Mouse (Mus musculus) urinary bladder, postnatal 36 days (tissue): ENCODE measurements around the gene Gabpa.

Experiments
- DNase-seq, 2 experiments: peaks; one replicate each; pipeline ENCODE4 v3.0.0; 2022; ENCODE audit warnings: low spot score in 2 of 2, mixed read lengths in 1 of 2

Gene Gabpa

DNA sequence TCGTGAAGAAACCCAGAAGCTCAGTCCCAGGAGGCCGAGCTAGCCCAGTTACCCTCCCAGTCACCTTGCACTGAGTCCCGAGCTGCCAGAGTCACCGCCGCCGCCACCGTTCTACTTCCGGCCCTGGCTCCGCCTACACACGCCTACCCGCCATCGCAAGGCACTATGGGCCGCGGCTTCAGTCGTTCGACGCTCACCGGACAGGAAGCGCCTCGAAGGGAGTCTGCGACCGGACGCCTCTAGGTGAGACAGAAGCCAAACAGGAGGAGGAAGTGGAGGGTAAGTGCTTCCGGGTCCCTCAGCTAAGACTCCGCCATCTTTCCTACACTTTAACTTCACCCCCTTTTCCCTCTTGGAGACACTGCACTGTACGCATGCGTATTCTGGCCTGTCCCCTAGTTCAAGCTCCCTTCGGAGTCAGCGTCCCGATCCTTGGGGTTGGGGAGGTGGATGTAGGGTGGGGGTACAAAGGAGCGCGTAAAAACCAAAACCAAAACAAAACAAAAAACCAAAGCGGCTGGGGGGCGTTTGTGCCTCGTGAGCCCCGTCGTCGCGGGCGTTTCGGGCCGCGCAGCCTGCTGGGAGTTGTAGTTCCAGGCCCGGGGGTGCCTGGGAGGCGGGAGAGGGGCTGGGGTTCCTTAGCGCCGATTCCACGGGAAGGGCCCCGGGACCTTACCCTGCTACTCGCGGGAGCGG, at the start of gene Gabpa:
TSS of gene Gabpa (plus strand) at position 181 of the 696 bp plus-strand sequence.
- peak; percentile 74 to 91 for DNase-seq

- no peak for DNase-seq
Observed at GRCm38 (mm10) chr16:84784966-84785365, 49.8 kb upstream of the Gabpa start.

DNA sequence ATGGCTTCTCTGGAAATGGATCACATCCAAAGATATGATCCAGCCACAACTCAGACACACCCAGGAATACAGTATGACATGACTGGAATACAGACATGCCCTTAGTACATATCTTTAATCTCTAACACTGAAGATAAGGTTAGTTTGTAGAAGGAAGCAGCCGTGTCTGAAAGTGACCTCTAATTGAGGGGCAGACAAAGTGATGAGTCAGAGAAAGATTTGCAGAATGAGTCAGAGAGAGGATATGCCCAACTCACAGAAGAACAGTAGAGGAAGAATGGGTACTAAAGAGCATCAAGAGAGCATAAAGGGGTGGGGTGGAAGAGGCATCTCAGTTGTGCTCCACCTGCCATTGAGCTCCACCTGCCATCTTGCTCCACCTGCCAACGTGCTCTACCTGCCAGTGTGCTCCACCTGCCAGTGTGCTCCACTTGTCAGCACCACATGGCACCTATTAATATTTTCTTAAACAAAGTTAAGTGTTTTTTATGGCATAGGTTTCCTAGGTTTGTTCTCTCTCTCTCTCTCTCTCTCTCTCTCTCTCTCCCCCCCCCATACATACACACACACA, 44.0 kb upstream of the Gabpa start:
- DNase-seq: no peak

GRCm38 (mm10) chr16:84793401-84793800, 41.3 kb upstream of the Gabpa start:
- DNase-seq: no peak

GRCm38 (mm10) chr16:84795337-84795736, 39.4 kb upstream of the Gabpa start:
- DNase-seq: no peak

DNA sequence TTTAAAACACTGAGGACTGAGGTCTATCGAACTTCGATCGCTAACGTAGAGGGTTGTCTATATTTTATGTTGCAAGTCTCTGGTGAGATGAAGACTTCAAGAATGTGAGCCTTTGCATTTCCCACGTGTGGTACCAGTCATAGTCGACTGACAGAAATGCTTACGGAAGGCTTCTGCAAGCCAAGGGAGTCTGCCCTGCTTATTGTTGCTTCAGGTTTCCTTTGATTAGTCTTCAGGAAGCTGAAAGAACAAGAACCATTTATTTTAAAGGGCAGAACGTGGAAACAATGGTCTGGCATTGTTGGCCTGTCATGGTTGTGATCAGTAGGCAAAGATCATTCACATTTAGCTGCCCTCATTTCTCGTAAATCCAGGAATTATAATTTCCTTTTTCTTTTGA, 38.0 kb upstream of the Gabpa start:
- DNase-seq: no peak

DNA sequence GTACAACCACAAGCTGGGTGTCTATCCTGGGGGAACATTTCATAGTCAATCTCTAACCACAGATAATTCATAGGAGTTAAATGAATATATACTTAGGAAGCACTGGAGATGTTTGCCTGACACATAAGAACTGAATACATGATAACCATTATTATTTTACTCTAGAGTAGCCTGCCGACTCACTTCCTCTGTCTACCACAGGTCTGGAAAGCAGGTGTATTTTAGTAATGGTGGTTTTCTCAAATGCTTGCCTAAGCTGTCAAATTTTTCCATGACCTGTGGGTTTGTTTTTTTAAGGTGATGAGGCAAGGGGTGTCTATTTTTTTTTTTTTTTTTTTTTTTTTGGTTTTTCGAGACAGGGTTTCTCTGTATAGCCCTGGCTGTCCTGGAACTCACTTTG, 34.7 kb upstream of the Gabpa start:
- no peak for DNase-seq

DNA sequence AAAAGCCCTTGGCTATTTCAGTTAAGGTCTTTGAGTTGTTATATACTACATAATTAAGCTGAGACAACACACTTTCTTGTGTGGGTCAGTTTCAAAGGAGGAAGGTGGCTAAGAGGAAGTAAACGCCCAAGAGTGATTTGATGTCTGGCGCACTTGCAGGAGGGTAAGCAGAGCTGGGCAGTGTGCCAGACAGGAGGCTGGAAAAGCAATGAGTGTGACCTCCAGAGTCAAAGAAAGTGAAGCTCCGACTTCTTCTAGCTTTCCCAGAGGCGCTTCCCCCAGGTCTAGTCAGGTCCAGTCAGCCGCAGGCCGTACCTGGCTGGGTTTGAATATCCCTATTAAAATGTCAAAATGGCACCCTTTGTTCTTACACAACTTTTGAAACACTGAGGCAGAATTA, 32.5 kb upstream of the Gabpa start:
- peak in 1 of 2 experiments; percentile 36 for DNase-seq

GRCm38 (mm10) chr16:84804866-84805265, 29.9 kb upstream of the Gabpa start:
- DNase-seq: no peak

GRCm38 (mm10) chr16:84806175-84806574, 28.6 kb upstream of the Gabpa start:
- DNase-seq: no peak

GRCm38 (mm10) chr16:84807874-84808273, 26.9 kb upstream of the Gabpa start:
- DNase-seq: no peak

GRCm38 (mm10) chr16:84810254-84810653, 24.5 kb upstream of the Gabpa start:
- DNase-seq: no peak

DNA sequence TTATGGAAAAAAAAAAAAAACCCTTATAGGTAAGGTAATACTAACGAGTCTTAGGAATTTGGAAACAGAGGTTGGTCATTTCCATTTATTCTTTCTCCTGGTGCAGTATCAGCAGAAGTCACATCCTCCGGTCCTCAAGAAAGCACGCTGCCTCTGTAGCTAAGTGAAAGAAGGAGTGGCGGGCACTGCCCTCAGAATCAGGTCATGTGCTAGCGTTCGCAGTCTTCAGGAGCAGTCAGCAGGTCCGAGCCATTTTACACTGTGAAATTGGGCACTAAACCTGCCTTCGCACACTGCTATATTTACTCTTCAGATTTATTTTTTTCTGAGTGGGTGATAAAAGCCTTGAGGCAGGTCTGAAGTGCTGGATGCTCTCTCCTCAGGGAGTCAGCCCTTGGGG, 20.9 kb upstream of the Gabpa start:
- DNase-seq: no peak

DNA sequence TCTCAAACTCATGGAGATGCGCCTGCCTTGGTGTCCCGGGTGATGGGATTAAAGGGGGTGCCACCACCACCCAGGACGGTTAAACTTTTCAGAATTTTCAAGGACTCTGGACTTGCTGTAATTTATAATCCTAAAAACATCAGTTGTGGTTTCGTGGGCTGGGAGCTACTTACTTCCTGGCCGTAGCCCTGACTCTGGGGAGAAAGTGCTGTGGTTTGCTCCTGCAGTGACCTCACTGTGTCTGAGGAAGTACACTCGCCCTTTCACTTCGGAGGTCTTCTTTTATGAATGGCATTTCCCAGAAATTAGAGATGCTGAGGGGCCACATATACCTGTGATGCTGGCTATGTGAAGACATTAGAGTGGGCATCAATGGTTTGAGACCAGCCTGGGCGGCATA, 20.2 kb upstream of the Gabpa start:
- DNase-seq: no peak

- DNase-seq: no peak
Observed at GRCm38 (mm10) chr16:84817423-84817822, 17.3 kb upstream of the Gabpa start.

GRCm38 (mm10) chr16:84825009-84825408, 9.7 kb upstream of the Gabpa start:
- peak in 1 of 2 experiments; percentile 47 for DNase-seq

DNA sequence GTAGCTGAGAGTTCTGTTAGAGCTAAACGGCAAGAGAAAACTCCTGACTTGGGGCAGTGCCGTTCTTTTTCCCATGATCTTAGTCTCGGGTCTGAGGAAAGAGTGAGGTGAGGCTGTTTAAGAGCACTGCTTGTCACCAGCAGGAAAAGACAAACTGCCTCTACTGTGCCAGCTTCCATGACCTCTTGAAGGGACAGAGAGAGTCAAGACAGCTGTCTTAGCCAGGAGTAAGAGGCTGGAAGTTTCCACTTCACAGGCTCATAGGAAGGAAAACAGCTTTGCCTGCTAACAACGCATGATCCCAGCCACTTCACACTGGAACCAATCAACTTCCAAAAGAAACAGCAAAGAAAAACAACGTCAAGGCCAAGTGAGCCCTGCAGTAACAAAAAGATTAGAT, 3.0 kb upstream of the Gabpa start:
- no peak for DNase-seq

- no peak for DNase-seq
Observed at GRCm38 (mm10) chr16:84832736-84833135, 2.0 kb upstream of the Gabpa start.

DNA sequence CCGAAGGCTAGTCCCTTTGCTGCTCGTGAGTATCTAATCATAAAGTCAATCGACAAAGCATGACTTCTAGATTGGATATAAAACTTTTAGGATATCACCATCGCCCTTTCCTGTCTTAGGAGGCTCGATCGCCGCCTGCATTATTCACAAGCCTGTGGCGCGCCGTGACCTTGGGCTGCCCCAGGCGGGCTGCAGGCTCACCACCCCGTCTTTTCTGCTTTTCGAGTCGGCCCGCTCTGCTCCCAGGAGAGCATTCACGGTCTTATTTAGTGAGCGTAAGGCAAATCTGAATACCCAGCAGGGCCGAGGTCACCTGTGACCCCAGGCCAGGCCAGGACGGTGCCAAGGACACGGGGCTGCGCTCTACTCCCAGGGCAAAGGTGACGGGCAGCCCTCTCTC, 381 bp upstream of the Gabpa start:
- DNase-seq: no peak

- DNase-seq: peak; percentile 75 to 84
Observed at GRCm38 (mm10) chr16:84835441-84835822, 707 bp downstream of the Gabpa start, which contains the start of gene Atp5j. Atp5j (minus strand) TSS chr16:84835625.

GRCm38 (mm10) chr16:84835823-84836743, 1.4 kb downstream of the Gabpa start:
- DNase-seq: peak; percentile 26 to 41

GRCm38 (mm10) chr16:84838576-84838975, 3.9 kb downstream of the Gabpa start:
- DNase-seq: no peak

DNA sequence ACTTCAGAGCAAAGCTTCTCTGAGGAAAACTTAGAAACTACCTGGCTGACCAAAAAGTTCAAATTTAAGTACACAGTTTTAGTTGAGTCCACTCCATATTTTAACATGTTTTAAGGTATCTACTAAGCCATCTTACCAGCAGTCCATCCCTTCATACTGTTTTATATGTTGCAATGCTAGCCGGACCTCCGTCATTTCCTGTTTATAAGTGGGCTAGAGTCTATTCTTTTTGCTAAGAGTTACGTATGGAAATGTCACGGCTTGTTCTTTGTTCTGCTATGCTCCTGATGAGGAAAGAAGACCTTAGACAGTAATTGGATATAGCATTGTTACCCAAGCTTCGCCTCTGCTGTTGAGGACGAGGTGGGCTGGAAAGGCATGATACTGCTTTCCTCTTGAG, 18.8 kb downstream of the Gabpa start:
- DNase-seq: no peak
